Mouse (Mus musculus): ENCODE results near the gene Gm960. TPM values are rescaled to one million over a fixed set of nuclear protein-coding genes. Genes with fewer than 3 reads are reported as not detected.

Gm960 gene
- total RNA-seq, 2 experiments from 2014 or later, result 0.97 TPM; not detected in 1

DNA sequence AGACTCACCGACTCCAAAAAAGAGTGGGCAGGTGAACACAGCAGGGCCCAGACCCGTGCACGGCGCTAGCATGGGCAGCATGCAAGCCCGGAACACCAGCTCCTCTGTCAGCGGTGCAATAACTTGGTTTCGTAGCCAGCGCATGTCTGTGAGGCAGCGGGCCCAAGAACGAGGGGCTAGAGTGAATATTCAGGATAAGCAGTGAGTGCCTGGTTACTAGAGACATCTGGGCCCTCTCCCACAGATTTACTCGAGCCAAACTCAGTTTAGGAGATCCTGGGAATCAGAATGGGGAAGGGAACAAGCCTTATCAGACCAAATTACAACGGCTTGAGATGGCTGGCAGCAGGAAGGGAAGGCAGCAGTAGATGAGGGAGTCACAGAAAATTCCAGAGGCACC lies 74.5 kb downstream of the Gm960 start:
- no peak for DNase-seq

DNA sequence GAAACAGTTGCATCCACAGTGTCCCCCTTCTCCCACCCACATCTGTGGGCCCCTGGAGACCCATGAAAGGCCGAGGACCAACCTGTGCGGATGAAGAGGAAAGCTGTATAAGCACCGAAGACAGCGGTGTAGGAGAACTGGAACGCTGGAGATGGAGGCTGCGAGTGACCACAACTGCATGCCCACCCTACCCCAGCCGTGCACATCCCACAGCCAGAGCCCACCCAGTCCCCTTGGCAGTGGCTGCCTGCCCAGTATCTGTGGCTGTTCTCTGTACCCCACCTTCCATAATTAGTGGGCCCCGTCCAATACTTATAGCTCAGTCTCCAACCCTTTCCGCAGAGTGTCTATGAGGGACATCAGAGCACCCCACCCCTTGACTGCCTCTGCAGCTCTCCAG lies 75.0 kb downstream of the Gm960 start:
- DNase-seq, result no peak

DNA sequence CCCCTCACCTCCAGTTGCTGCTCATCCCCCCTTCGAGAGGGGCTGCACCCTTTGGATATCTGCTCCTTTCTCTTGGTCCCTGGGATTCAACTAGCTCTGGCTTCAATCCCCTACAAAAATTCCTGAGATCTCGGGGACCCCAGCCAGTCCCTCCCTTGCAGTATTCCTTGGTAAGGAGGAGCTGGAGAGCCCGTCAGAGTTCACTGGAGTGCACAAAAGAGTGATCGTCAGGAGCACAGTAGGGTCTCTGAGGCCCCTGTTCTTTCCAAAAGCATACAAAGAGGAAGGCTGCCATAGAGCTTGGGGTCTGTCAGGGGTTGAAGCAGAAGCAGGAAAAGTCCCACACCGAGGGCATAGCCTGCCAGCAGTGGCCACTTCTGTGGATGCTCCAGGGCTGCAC lies 75.7 kb downstream of the Gm960 start:
- no peak for DNase-seq

DNA sequence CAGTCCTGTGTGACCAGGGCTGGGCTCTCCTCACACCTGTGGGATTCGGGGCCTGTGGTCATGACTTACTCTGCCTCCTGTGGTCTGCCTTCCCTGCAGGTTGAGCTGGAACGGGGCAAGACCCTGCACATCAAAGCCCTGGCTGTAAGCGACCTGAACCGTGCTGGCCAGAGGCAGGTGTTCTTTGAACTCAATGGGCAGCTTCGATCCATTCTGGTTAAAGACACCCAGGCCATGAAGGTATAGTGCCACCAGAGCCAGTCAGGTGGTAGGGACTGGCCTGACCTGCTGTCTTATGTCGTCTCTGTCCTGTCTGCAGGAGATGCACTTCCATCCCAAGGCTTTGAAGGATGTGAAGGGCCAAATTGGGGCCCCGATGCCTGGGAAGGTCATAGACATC lies 77.7 kb downstream of the Gm960 start:
- no peak for DNase-seq

DNA sequence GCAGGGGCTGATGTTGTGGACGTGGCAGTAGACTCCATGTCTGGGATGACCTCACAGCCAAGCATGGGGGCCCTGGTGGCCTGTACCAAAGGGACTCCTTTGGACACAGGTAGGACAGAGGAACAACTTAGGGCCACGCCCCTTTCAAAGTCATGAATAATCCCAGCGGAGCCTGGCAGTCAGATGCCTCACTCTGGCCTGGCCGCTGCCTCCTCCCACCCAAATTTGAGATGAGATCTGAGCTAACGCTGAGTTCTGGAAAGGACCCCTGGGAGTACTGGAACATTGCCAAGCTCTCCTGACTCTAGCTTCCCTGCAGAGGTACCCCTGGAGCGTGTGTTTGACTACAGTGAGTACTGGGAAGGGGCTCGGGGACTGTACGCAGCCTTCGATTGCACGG lies 79.0 kb downstream of the Gm960 start:
- no peak for DNase-seq

DNA sequence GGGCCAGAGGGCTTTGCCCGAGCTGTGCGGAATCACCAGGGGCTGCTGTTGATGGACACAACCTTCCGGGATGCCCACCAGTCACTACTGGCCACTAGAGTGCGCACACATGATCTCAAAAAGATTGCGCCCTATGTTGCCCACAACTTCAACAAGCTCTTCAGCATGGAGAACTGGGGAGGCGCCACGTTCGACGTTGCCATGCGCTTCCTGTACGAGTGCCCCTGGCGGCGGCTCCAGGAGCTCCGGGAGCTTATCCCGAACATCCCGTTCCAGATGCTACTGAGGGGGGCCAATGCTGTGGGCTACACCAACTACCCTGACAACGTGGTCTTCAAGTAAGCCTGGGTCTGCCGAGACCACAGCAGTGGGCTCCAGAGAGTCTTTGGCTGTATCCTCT lies 80.3 kb downstream of the Gm960 start:
- no peak for DNase-seq

DNA sequence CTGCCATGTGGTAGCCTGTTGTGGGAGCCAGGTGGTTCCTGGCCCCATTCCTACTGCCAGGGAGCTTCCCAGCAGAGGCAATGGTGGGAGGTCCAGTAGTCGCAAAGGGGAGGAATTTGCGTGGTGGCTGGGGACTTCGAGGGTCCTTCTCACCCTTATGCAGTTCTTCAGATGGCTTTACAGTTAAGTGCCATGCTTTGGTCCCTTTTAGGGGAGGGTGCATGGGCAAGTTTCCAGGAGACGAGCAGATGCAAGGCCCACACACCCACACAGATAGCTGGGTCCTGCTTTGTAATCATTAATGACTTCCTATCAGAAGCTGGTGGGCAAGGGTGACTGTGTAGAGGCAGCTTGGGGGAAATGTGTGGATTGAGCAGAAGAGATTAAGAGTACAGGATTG lies 81.9 kb downstream of the Gm960 start:
- DNase-seq, result no peak

DNA sequence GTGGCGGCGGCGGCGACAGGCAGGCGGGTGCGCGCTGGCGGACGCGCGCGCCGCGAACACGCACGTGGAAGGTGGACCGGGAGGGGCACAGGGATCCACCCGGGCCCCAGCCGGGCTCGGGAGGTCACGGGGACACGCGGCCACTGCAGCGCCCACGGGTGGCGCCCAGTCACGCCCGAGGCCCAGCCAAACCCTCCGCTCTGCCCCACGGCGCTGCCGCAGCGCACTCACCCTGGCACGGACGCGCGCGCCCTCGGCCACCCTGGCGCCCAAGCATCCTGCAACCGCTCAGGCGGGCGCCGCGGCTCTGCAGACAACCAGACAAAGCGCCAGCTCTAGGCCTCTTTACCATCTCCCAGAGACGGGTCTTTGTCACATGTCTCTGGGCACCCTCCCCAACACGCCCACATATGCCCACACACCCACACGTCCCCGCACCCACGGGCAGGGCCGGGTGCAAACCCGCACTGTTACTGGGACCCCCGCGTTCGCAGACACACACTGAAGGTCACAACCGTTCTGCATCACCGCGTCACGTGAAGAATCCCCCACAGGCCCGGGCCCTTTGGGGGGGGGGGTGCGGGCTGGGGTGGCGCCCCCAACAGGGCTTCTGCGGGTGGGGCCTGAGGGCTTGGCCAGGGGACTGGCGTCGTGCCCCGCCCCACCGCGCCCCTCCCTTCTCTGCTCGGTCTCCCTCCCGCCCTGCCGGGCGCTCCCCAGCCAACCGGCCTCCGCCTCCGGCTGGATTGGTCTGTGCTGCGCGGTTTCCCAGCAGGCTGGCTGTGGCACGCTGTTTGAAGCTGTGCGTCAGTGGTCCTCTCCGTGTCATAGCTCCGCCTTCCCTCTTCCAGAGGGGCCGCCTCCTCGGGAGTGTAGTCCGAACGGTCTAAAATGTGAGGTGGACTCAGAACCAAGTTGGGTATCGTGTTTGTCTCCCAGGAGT lies 83.0 kb downstream of the Gm960 start, which contains the start of gene Lrfn4:
Gene Lrfn4, minus strand, starts transcription at position 517 of the 943 bp plus-strand sequence.
- peak; percentile 89 for DNase-seq

DNA sequence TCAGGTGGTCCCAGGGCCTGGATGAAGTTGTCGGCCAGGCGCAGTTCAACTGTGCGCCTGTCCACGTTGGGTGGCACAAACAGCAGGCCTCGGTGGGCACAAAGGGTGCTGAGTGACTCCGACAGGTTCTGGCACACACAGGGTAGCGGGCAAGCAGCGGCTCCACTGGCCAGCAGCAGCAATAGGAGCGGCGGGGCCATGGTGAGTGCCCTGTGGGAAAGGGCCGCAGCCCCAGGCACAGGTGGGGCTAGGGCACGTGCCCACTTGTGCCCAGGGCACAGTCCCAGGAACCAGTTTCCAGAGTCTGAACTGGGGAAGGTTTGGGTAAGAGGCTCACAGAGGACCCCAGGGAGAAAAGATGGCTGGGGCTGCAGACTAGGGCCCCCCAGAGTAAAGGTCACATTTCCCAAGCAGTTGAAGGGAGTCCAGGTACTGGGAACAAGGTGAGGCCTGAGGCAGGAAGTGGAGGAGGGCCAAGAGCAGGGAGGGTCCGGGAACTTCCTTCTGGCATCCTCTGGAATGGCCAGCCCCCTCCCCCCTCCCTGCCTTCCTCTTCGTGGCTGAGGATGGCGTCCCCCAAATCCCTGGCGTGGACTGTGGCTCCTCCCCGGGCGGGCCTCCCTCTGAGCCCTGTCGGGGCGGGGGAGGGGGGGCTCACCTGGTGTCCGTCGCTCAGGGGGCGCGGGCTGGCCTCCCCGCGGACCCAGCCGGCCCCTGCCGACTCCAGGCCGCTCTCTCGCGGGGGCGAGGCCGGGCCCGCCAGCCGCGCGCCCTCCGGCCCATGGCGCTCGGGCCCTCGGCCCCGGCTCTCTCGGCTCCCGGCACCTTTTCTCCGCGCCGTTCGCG lies 83.9 kb downstream of the Gm960 start:
- peak; percentile 22 for DNase-seq

DNA sequence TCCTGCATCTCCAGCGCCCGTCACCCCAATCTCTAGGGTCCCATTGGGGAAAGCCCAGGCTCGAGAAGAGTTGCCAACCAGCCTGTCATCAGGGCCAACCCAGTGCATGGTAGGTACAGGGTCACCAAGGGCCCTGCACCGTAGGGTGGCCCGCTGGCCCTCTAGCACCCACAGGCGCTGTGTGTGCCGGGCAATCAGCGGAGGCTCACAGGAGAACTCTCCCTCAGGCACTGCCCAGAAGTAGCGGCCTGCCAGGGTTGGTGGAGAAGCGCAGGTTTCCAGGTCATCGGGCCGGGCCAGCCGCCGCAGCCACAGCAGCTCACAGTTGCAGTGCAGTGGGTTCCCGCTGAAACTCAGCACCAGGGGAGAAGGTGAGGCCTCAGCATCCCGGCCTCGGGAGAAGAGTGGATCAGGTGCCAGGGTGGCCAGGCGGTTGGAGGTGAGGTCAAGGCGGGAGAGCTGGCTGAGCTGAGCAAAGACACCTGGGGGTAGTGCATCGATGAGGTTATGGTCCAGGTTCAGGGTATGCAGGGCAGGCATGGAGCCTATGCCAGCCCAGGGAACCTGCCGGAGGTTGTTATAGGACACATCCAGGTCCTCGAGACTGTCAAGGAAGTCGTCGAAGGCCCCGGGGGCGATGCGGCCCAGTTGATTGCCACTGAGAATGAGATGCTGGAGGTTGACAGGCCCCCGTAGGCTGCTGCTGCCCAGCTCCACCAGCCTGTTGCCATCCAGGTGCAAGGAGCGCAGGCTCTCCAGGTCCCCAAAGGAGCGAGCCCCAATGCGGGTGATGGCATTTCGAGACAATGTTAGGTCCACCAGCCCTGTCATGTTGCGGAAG lies 84.8 kb downstream of the Gm960 start:
- no peak for DNase-seq

DNA sequence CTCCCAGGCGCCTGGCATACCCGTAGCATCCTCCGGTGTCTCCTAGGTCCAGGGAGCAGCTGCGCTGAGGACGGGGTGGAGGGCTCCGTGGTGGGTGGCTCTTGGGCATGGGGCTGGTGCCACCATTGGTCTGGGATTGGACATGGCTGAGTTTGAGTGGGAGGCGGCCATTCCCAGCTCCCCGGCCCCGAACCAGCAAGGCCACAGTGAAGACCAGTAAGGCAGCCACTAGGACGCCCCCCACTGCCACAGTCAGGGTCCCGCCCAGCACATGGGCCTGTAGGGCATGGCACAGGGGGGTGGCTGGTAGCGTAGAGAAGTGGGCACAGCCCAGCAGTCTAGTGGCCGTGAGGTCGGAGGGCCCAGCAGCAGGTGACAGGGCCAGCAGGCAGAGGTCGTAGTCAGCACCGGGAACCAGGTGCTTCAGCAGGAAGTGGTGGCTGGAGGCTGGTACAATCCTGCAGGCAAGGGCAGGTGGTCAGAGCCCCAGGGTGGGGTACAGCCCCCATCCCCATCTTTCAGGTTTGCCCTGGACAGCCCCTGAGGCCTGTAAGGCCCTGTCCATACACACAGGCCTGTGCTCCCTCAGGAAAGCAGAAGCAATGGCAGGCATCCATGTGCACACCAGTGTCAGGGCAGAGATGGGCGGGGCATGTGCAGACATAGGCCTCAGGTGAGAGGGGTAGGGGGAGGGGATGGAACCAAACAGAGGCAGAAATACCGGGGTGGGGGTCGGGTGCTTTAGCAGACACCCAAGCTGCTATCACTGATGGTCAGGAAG lies 86.1 kb downstream of the Gm960 start:
- DNase-seq, result no peak

DNA sequence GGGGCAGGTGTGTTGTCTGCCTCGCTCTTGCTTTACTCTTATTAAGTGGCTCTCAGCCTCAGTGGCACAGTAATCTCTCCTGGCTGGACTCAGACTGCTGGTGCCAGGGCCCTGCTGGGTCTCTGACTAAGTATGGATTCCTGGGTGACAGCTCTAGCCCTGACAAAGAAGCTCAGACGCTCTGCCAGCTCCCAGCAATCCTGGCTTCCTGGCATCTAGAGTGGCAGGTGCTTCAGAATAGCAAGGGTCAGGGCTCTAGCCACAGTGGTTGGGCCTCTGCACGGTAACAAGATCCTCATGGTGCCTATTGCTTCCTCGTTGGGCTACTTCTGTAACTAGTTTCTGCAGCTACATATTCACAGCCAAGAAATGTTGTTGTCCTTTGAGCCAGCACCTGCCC lies 88.4 kb downstream of the Gm960 start:
- no peak for DNase-seq

DNA sequence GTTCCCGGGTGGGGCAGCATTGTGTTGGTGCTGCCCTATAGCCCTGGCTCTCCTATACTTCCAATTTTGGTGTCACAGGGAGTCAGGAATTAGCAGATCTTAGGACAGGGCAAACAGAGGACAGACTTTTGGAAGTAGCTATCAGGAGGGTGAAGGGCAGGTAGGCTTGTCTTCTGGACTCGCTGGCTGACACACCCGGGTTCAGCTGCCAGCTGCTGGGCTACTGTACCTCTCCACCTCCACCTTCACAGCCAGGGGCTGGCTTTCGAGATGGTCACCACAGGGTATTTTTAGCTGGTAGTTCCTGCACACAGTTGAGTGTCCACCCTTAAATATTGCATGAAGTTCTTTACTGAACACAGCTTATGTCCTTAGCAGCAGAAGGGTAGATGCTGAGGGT lies 90.0 kb downstream of the Gm960 start:
- no peak for DNase-seq

DNA sequence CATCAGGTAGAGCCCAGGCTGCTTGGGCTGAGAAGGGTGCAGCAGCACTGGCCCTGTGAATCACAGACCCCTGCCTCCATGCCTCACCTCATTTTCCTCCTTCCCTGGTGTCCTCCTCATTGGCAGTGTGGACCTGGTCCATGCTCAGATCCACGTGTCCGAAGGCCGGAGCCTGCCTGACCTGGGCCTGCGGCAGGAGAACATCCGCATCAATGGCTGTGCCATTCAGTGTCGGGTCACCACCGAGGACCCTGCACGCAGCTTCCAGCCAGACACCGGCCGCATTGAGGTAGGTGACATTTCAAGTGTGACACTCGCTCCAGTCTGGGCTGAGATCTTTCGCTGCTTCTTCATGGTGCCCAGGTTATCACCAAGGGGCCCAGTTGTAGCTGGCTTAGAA lies 91.1 kb downstream of the Gm960 start:
- no peak for DNase-seq

DNA sequence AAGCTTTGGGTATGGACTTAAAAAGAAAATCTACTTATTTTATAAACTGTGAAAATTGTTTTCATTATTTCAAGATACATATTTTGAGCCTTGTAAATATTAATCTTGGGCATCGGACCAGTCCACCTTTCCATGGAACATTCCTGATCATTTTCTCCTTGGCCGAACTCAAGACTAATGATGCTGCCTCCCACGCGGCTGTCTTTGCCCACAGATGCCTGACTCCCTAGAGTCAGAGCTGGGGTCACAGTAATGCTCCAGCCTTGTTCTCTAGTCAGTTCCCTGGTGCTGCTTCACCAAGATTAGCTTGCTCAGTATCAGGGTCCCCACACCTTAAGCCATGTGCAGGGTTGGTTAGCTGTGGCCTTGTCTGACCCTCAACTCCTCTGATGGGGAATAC lies 92.8 kb downstream of the Gm960 start:
- no peak for DNase-seq

DNA sequence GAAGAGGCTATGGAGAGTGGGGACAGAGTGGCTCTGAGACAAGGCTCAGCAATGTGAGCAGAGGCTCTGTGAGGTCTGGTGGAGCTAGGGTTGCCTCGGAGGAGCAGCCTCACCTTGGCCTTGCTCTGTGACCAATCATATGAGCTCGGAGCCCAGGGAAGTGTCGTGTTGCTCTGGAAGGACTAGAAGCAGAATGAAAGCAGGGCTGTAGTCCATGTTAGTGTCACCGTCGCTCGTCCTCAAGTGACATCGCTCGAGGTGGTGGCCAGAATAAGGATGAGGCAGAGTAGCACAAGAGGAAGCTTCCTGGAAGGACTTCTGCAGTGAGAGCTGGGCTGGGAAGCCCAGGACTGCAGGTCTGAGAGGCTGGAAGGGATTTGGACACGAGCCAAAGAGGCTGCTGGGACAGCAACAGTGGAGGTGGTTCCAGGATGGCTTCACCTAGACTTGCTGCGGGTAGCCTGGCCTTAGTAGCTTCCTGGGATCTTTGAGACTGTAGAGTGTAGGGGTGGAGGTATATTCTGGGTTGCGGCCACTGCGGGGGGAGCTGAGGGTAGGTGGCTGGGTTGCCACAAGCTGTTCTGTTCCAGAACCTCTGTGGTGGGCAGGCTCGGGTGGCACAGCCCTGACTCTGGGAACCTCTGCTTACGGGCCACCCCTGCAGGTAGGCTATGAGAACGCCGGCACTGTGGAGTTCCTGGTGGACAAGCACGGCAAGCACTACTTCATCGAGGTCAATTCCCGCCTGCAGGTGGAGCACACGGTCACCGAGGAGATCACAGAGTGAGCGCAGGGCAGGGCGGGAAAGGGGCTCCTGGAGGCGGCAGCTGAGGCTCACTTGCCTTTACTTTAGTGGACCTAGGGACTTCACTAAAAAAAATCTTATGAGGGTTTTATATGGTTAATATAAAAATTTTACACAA lies 94.4 kb downstream of the Gm960 start:
- DNase-seq, result peak; percentile 21

DNA sequence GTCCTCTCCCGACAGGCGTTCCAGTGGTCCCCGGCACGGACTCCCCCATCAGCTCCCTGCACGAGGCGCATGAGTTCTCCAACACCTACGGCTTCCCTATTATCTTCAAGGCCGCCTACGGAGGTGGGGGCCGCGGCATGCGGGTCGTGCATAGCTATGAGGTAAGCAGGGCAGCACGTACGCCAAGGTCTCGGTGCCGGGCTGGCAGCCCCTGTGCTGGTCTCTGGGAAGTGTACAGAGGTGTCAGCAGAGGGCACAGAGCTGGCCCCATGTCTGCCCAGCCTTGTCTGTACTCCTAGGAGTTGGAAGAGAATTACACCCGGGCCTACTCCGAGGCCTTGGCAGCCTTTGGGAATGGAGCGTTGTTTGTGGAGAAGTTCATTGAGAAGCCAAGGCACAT lies 96.0 kb downstream of the Gm960 start:
- DNase-seq, result no peak

DNA sequence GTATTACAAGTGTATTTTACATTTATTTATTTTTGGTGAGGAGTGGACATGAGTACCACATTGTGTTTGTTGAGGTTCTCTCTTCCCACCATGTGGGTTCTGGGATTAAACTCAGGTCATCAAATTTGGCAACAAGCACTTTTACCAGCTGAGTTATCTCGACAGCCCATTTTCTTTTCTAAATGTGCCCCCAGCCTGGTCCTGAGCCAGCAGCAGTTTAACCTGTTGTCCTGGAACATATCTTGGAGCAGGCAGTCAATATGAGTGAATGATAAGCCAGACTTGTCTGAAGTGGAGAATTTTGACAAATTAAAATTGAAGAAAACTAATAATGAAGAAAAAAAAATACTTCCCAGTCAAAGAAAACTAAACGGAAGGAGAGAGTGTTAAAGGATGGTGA lies 102.4 kb downstream of the Gm960 start:
- DNase-seq, result no peak

DNA sequence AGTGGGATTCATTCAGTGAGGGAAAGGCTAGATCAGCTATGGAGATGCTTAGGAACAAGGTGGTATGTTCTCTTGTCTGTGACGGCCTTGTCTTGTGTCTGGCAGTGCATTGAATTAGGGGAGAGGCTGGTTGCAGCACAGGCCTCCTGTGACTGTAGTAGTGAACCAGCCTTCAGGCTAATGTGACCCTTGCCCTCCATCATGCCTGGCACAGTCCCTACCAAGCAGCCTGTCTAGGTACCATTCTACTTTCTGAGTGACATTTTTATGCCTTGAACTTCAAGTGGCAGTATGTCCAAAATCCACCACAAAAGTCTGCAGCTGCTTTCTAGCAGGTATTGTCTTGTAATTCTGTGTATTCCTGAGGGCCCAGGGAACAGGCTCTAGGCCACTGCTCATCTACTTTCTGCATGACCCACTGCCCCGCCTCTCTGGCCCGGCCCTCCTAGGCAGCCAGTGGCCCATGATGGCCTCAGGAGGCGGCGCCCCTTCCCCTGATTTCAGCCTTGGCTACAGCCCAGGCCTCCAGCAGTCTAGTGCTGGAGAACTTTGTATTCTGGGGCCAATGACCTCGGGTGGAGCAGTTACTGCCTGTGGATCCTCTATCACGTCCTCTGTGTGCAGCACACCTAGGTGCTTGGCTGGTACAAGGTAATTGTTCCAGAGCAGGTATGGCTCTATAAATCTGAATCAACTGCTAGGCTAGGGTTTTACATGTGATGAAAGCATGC lies 104.5 kb downstream of the Gm960 start:
- DNase-seq, result no peak

DNA sequence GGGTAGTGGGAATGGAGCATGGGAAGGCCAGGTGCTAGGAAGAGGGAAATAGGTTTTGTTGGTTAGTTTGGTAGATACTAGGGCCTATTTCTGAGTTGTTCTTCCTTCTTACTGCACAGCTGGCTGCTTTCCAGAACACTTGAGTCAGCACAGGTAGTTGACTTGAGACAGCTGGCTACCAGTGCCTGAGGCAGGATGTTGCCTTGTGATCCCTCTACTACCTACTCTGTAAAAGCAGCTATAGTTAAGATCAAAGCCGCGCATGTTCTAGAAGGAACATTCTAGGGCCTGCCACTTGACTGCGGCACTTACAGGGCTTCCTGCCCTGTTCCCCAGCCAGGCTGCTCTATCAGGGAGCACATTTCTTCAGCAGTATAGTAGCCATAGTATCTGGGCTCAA lies 108.4 kb downstream of the Gm960 start:
- DNase-seq, result no peak

Measured in adrenal gland, postnatal 10 days (tissue).